Mouse (Mus musculus) cortical plate, adult 2 months (tissue): ENCODE data around the gene Rps19. TPM values are rescaled to one million over a fixed set of nuclear protein-coding genes. Genes with fewer than 3 reads are reported as not detected.
"Not testable (repeated sequence)": the region's sequence is repeated elsewhere in the genome, so short reads cannot be mapped to it uniquely, and the experiment has no call there.

Experiments used
- H3K27ac ChIP-seq: fragments of 200-500 bp; 2 replicates; pipeline ENCODE4 v1.5.1; 2012; ENCODE audit warnings: low read length, control low read depth, inconsistent platforms; ENCODE audit not compliant: insufficient read depth
- H3K4me1 ChIP-seq: fragments of 200-500 bp; 2 replicates; pipeline ENCODE4 v1.6.1; 2011; ENCODE audit warnings: low read length; ENCODE audit not compliant: control insufficient read depth, insufficient read depth
- H3K4me3 ChIP-seq: fragments of 200-500 bp; 2 replicates; pipeline ENCODE4 v1.5.1; 2011; ENCODE audit warnings: mild to moderate bottlenecking, low read length, control low read depth; ENCODE audit not compliant: insufficient read depth
- CTCF ChIP-seq: fragments of 200-500 bp; IDR thresholded peaks from 2 replicates; pipeline ENCODE4 v1.5.1; 2011; ENCODE audit warnings: mild to moderate bottlenecking, control low read depth, low read length; ENCODE audit not compliant: insufficient read depth; ENCODE audit errors: extremely low read depth
- POLR2A ChIP-seq: fragments of 200-500 bp; IDR thresholded peaks from 2 replicates; pipeline ENCODE4 v1.6.1; 2011; ENCODE audit warnings: mild to moderate bottlenecking, low read length, control low read depth; ENCODE audit not compliant: insufficient read depth; ENCODE audit errors: extremely low read depth
- polyA plus RNA-seq: library from polyadenylated mRNA; depleted of rRNA; stranded (reverse); fragments of >200 nt; gene quantifications from 2 replicates; pipeline ENCODE4 v1.2.3, GENCODE M21; 2012; rRNA removed

The Rps19 gene
- polyA plus RNA-seq, result 393 and 394 TPM in 2 replicates

GRCm38 (mm10) chr7:24883896-24884692, at the start of gene Rps19:
Rps19 (plus strand) TSS chr7:24884371.
- peak within 1 kb of the TSS; percentile 96 for H3K4me3 ChIP-seq
- H3K4me1 ChIP-seq, result no peaks in the 10 kb centered on the region
- peak; percentile 38; the same call in 1 of the 2 replicates for TF ChIP-seq CTCF
- TF ChIP-seq POLR2A, result peak; percentile 89
- H3K27ac ChIP-seq, result peak within 1 kb of the TSS; percentile 42

GRCm38 (mm10) chr7:24838732-24839409, 45.3 kb upstream of the Rps19 start:
- not testable (repeated sequence) for H3K27ac ChIP-seq, H3K4me1 ChIP-seq, H3K4me3 ChIP-seq

- no peak overlapping the region for H3K27ac ChIP-seq
- H3K4me1 ChIP-seq, result no peaks in the 10 kb centered on the region
- TF ChIP-seq POLR2A, result no peak
- no peak for TF ChIP-seq CTCF
- no peak overlapping the region for H3K4me3 ChIP-seq
These were observed 44.8 kb upstream of the Rps19 start for GRCm38 (mm10) chr7:24839410-24839808.

- no peaks in the 10 kb centered on the region for H3K4me1 ChIP-seq
- no peak overlapping the region for H3K27ac ChIP-seq
- H3K4me3 ChIP-seq, result no peak overlapping the region
- TF ChIP-seq POLR2A, result no peak
- no peak for TF ChIP-seq CTCF
These were observed 43.8 kb upstream of the Rps19 start for GRCm38 (mm10) chr7:24840331-24840730.

- Histone ChIP-seq H3K4me1 (no peaks in the 10 kb centered on the region), H3K27ac (no peak overlapping the region), H3K4me3 (no peak overlapping the region)
- TF ChIP-seq POLR2A (no peak), CTCF (no peak)
These were observed 43.2 kb upstream of the Rps19 start for GRCm38 (mm10) chr7:24841009-24841408.

GRCm38 (mm10) chr7:24844144-24844543, 40.0 kb upstream of the Rps19 start:
- TF ChIP-seq CTCF (no peak), POLR2A (no peak)
- no peaks in the 10 kb centered on the region for H3K4me1 ChIP-seq
- H3K27ac ChIP-seq, result no peak overlapping the region
- H3K4me3 ChIP-seq, result no peak overlapping the region

GRCm38 (mm10) chr7:24845181-24845580, 39.0 kb upstream of the Rps19 start:
- TF ChIP-seq POLR2A (no peak), CTCF (no peak)
- Histone ChIP-seq H3K27ac (no peak overlapping the region), H3K4me3 (no peak overlapping the region), H3K4me1 (no peaks in the 10 kb centered on the region; the same call in 1 of the 2 replicates)

- Histone ChIP-seq H3K4me3 (no peak overlapping the region), H3K27ac (no peak overlapping the region), H3K4me1 (no peaks in the 10 kb centered on the region; the same call in 1 of the 2 replicates)
- no peak for TF ChIP-seq POLR2A
- peak; percentile 26; the same call in 1 of the 2 replicates for TF ChIP-seq CTCF
These were observed 38.5 kb upstream of the Rps19 start for GRCm38 (mm10) chr7:24845713-24846112.

GRCm38 (mm10) chr7:24846576-24846975, 37.6 kb upstream of the Rps19 start:
- not testable (repeated sequence) for H3K4me1 ChIP-seq, H3K27ac ChIP-seq, H3K4me3 ChIP-seq

- H3K4me1 ChIP-seq, result no peaks in the 10 kb centered on the region; the same call in 1 of the 2 replicates
- no peak for TF ChIP-seq POLR2A
- no peak for TF ChIP-seq CTCF
- H3K27ac ChIP-seq, result no peak overlapping the region
- H3K4me3 ChIP-seq, result no peak overlapping the region
These were observed 34.0 kb upstream of the Rps19 start for GRCm38 (mm10) chr7:24850162-24850561.
